ENCODE assay signal across 9 mouse cellular contexts in the genomic region with DNA sequence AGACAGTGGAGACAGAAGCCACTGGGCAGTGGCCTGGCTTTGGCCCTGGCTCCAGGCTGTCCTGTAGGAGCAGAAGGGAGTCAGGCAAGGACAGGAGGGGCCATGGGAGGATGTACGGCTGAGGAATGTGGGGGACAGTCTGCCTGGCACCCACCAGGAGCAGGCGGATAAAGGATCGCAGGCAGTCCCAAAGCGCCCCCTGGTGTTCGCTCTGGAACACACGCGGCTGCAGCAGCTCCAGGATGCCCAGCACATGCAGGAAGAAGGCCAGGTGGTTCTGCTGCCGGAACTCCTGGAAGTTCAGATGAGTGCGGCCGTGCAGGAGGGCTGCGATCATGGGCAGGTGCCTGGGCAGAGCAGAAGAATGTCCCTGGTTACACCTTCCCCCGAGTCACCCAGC. TPM values are rescaled to one million over a fixed set of nuclear protein-coding genes. Genes with fewer than 3 reads are reported as not detected.
DNase-seq lines count a peak whose midpoint lies in the region; ATAC-seq lines count a peak whose summit lies in the region.
"Had no signal": no experiment of that assay in that cellular context is flagged by ENCODE, and none has a peak within 500 bp of the region (broad histone marks: within the 10 kb centered on the region; RNA-seq: fewer than 3 reads in every experiment).

No protein-coding gene starts in this region.

- H3K27me3 ChIP-seq in hindbrain, embryonic 10.5 days (ENCODE audit: insufficient read depth, poor library complexity, severe bottlenecking), result 0 out of 2 replicates have a peak, but pooled peaks cover 3% of the 10 kb centered on the region
- no peaks in the 10 kb centered on the region for H3K27me3 ChIP-seq in hindbrain, embryonic 13.5 days
- no peaks in the 10 kb centered on the region for H3K27me3 ChIP-seq in midbrain, embryonic 15.5 days (replicated peaks)
- H3K27me3 ChIP-seq: limb, embryonic 15.5 days had no signal

- no peaks in the 10 kb centered on the region for H3K9me3 ChIP-seq in hindbrain, embryonic 10.5 days
- no peaks in the 10 kb centered on the region for H3K9me3 ChIP-seq in hindbrain, embryonic 13.5 days
- no peaks in the 10 kb centered on the region for H3K9me3 ChIP-seq in midbrain, embryonic 15.5 days
- H3K9me3 ChIP-seq: limb, embryonic 15.5 days had no signal

- DNase-seq in hindbrain, embryonic 10.5 days (ENCODE audit: low spot score), result peak; percentile 61
- peak; percentile 52 to 58 for DNase-seq in B cell, adult 2 months
- peak; percentile 58 for DNase-seq in adipocyte (ENCODE audit: low spot score)
- peak; percentile 57 for DNase-seq in embryo, embryonic 10 days (ENCODE audit: low spot score)
- DNase-seq in layer of hippocampus, adult 9-11 months, result peak; percentile 56

- no peak overlapping the region for H3K4me2 ChIP-seq in hindbrain, embryonic 13.5 days
- no peak overlapping the region for H3K4me2 ChIP-seq in midbrain, embryonic 15.5 days
- H3K4me2 ChIP-seq: limb, embryonic 15.5 days had no signal

- ATAC-seq in hindbrain, embryonic 13.5 days (ENCODE audit: low FRiP score), result no peak
- ATAC-seq in midbrain, embryonic 15.5 days (replicated peaks), result peak; percentile 7; the same call in 1 of the 2 replicates
- ATAC-seq in inflammation-experienced regulatory T-cells, adult 6 months, result no peak

- no peak overlapping the region for H3K9ac ChIP-seq in hindbrain, embryonic 13.5 days
- H3K9ac ChIP-seq in midbrain, embryonic 15.5 days, result no peak overlapping the region
- H3K9ac ChIP-seq: limb, embryonic 15.5 days had no signal

- no peak overlapping the region for H3K27ac ChIP-seq in hindbrain, embryonic 10.5 days
- H3K27ac ChIP-seq in hindbrain, embryonic 13.5 days, result no peak overlapping the region
- no peak overlapping the region for H3K27ac ChIP-seq in midbrain, embryonic 15.5 days
- H3K27ac ChIP-seq: limb, embryonic 15.5 days had no signal

- H3K36me3 ChIP-seq in hindbrain, embryonic 10.5 days, result peaks cover 98% of the 10 kb centered on the region
- peaks cover 95% of the 10 kb centered on the region for H3K36me3 ChIP-seq in hindbrain, embryonic 13.5 days
- peaks cover 33% of the 10 kb centered on the region for H3K36me3 ChIP-seq in midbrain, embryonic 15.5 days (replicated peaks)

- no peaks in the 10 kb centered on the region for H3K4me1 ChIP-seq in hindbrain, embryonic 10.5 days (replicated peaks)
- 0 out of 2 replicates have a peak, but pooled peaks cover 3% of the 10 kb centered on the region for H3K4me1 ChIP-seq in hindbrain, embryonic 13.5 days (replicated peaks)
- H3K4me1 ChIP-seq in midbrain, embryonic 15.5 days, result no peaks in the 10 kb centered on the region
- H3K4me1 ChIP-seq: limb, embryonic 15.5 days had no signal

- WGBS in hindbrain, embryonic 10.5 days, result 38% methylated on average over 12 of the region's 12 CpGs
- 39% methylated on average over 12 of the region's 12 CpGs for WGBS in hindbrain, embryonic 13.5 days
- WGBS in midbrain, embryonic 15.5 days, result 36% methylated on average over 12 of the region's 12 CpGs

- H3K4me3 ChIP-seq in hindbrain, embryonic 10.5 days, result no peak overlapping the region
- H3K4me3 ChIP-seq in hindbrain, embryonic 13.5 days, result no peak overlapping the region
- no peak overlapping the region for H3K4me3 ChIP-seq in midbrain, embryonic 15.5 days
- H3K4me3 ChIP-seq: limb, embryonic 15.5 days had no signal

RNA-seq across cellular contexts. Expression of gene Micall2, which starts 18.6 kb away (rescaled TPM):
- polyA plus RNA-seq in hindbrain, embryonic 10.5 days (2016; fragmentation: Nextera tagmentation; extraction: Ambion mirVana), result 6.9 and 10.2 TPM in 2 replicates
- 8.1 TPM in 2 replicates for polyA plus RNA-seq in hindbrain, embryonic 13.5 days (2015; fragmentation: Nextera tagmentation; extraction: Ambion mirVana)
- polyA plus RNA-seq in midbrain, embryonic 15.5 days (2015; fragmentation: Nextera tagmentation; extraction: Ambion mirVana), result 12.2 and 14.0 TPM in 2 replicates
- not detected for polyA plus RNA-seq in inflammation-experienced regulatory T-cells, adult 6 months (2017; shearing (Covaris generic))

RNA-seq across cellular contexts. Expression of gene Ints1, which starts 20.7 kb away (rescaled TPM):
- 34.8 and 39.0 TPM in 2 replicates for polyA plus RNA-seq in hindbrain, embryonic 10.5 days (2016; fragmentation: Nextera tagmentation; extraction: Ambion mirVana)
- 24.7 and 27.3 TPM in 2 replicates for polyA plus RNA-seq in hindbrain, embryonic 13.5 days (2015; fragmentation: Nextera tagmentation; extraction: Ambion mirVana)
- 32.8 and 34.3 TPM in 2 replicates for polyA plus RNA-seq in midbrain, embryonic 15.5 days (2015; fragmentation: Nextera tagmentation; extraction: Ambion mirVana)
- 10 to 100 TPM; 12.9 to 21.0 (median 16.1) TPM for polyA plus RNA-seq in inflammation-experienced regulatory T-cells, adult 6 months (2017; shearing (Covaris generic))

RNA-seq across cellular contexts. Expression of gene Mafk, which starts 36.6 kb away (rescaled TPM):
- polyA plus RNA-seq in hindbrain, embryonic 10.5 days (2016; fragmentation: Nextera tagmentation; extraction: Ambion mirVana), result 9.9 and 10.1 TPM in 2 replicates
- polyA plus RNA-seq in hindbrain, embryonic 13.5 days (2015; fragmentation: Nextera tagmentation; extraction: Ambion mirVana), result 13.2 and 13.4 TPM in 2 replicates
- polyA plus RNA-seq in midbrain, embryonic 15.5 days (2015; fragmentation: Nextera tagmentation; extraction: Ambion mirVana), result 18.2 and 18.8 TPM in 2 replicates
- polyA plus RNA-seq in inflammation-experienced regulatory T-cells, adult 6 months (2017; shearing (Covaris generic)), result 10 to 100 TPM; 10.7 to 12.5 (median 11.0) TPM
